Mouse (Mus musculus): ENCODE results near the gene Rxra. TPM values are rescaled to one million over a fixed set of nuclear protein-coding genes. Genes with fewer than 3 reads are reported as not detected.

The Rxra gene
- total and polyA plus RNA-seq, 2 experiments: 108 to 313 TPM

DNA sequence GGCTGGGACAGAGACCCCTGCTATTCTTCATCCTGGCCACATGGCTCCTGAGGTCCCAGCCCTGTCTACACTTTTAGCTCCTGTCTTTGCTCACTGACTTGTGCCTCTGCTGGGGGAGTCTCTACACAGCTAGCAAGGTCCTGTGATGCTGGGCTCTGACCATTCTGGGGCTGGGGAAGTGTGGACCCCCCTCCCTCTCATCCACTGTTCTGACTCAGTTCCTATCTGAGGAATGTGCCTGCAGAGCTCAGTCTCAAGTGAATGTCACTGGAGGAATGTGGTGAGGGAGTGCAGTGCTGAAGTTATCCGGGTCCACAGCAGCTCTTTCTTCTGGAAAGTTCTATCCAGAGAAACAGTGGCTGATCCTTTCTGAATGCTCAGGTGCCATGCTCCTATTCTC is 39.4 kb upstream of the Rxra start:
- WGBS: 74% methylated on average over 1 of the region's 1 CpGs
- no peak for TF ChIP-seq POLR2A (IDR thresholded peaks at IDR 0.05; ENCODE audit: extremely low read depth, insufficient read depth, low read length)
- no peak for TF ChIP-seq CTCF (IDR thresholded peaks at IDR 0.05; ENCODE audit: low read depth, low read length)
- DNase-seq (ENCODE audit: extremely low read depth, low read depth, low spot score): no peak
- Histone ChIP-seq H3K27me3 (ENCODE audit: control insufficient read depth, insufficient read depth, low read length) (no peaks in the 10 kb centered on the region), H3K36me3 (ENCODE audit: control insufficient read depth, insufficient read depth, low read length) (no peaks in the 10 kb centered on the region), H3K9ac (ENCODE audit: low read depth, low read length) (no peak overlapping the region), H3K4me3 (ENCODE audit: insufficient read depth, low read depth, low read length) (no peak overlapping the region), H3K4me1 (ENCODE audit: control insufficient read depth, insufficient read depth, low read length) (peaks cover 19% of the 10 kb centered on the region), H3K27ac (replicated peaks; ENCODE audit: insufficient read depth, low read depth, low read length) (no peak overlapping the region), H3K79me2 (ENCODE audit: control insufficient read depth, insufficient read depth, low read length) (no peaks in the 10 kb centered on the region)

DNA sequence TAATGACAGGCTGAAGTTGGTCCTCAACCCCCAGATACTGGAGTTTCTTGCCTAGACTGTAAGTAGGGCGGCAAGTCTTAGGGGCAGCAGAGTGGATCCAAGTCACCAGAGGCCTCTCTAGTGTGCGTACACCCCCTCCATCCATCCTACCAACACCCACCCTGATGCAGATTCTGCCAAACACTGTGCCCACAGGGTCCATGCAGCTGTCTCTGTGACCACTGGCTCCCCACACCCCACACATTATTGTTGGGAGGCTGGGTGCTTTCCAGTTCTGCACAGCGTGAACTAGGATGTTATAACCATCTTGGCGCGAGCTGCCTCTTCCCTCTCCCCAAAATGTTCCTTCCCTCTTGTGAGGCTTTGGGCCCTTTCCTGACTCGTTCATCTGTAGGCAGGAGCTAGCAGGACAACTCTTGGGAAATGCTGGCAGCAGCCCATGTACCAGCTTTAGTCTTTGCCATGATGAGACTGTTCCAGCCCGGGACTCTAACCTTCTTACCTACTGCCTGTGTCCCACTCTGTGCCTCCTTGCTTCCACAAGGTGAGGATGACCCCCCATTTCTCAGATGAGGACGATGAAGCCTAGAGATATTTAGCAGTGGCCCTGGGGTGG is 38.9 kb upstream of the Rxra start:
- Histone ChIP-seq H3K9ac (ENCODE audit: low read depth, low read length) (no peak overlapping the region), H3K4me1 (ENCODE audit: control insufficient read depth, insufficient read depth, low read length) (peaks cover 19% of the 10 kb centered on the region), H3K36me3 (ENCODE audit: control insufficient read depth, insufficient read depth, low read length) (no peaks in the 10 kb centered on the region), H3K79me2 (ENCODE audit: control insufficient read depth, insufficient read depth, low read length) (no peaks in the 10 kb centered on the region), H3K27ac (replicated peaks; ENCODE audit: insufficient read depth, low read depth, low read length) (no peak overlapping the region; the same call in 1 of the 2 replicates), H3K27me3 (ENCODE audit: control insufficient read depth, insufficient read depth, low read length) (no peaks in the 10 kb centered on the region), H3K4me3 (ENCODE audit: insufficient read depth, low read depth, low read length) (no peak overlapping the region)
- TF ChIP-seq POLR2A (IDR thresholded peaks at IDR 0.05; ENCODE audit: extremely low read depth, insufficient read depth, low read length) (no peak), CTCF (IDR thresholded peaks at IDR 0.05; ENCODE audit: low read depth, low read length) (no peak)
- DNase-seq (ENCODE audit: extremely low read depth, low read depth, low spot score): peak; percentile 53
- WGBS: 76% methylated on average over 8 of the region's 8 CpGs

DNA sequence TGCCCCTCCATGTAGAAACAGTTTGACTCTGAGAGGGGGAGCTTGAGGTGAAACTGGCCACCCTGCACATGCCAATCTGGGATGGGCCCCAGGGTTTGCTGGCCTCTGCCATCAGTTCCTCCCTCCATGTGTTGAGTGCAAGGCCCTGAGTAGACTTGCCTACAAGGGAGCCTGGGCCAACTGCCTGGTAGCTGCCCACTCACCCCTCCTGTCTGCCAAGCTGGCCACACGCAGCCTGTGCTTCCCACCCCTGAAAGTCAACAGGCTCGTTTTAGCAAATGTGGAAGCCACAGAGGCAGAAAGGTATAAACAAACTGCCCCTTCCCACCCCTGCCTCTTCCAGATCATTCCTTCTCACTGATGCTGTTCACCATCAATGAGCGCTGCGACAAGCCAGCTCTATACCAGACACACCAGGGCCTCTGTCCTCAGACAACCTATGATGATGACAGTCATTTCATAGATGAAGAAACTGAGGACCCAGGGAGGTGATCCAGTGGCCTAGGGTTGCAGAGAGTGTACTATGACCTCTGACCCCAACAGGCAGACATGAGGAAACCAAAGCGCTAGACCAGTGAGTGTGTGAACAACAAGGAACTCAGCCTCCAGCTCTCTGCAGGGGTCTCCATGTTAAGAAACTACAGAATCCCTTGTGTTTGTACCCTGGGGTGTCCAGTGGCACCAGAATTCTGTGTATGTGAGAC is 36.5 kb upstream of the Rxra start:
- H3K27ac ChIP-seq (replicated peaks; ENCODE audit: insufficient read depth, low read depth, low read length): peak overlapping the region; percentile 62
- H3K36me3 ChIP-seq (ENCODE audit: control insufficient read depth, insufficient read depth, low read length): no peaks in the 10 kb centered on the region
- H3K79me2 ChIP-seq (ENCODE audit: control insufficient read depth, insufficient read depth, low read length): no peaks in the 10 kb centered on the region
- H3K9ac ChIP-seq (ENCODE audit: low read depth, low read length): no peak overlapping the region
- H3K4me1 ChIP-seq (ENCODE audit: control insufficient read depth, insufficient read depth, low read length): peaks cover 16% of the 10 kb centered on the region
- no peaks in the 10 kb centered on the region for H3K27me3 ChIP-seq (ENCODE audit: control insufficient read depth, insufficient read depth, low read length)
- H3K4me3 ChIP-seq (ENCODE audit: insufficient read depth, low read depth, low read length): no peak overlapping the region
- TF ChIP-seq CTCF (IDR thresholded peaks at IDR 0.05; ENCODE audit: low read depth, low read length): no peak
- no peak for TF ChIP-seq POLR2A (IDR thresholded peaks at IDR 0.05; ENCODE audit: extremely low read depth, insufficient read depth, low read length)
- peak; percentile 84 for DNase-seq (ENCODE audit: extremely low read depth, low read depth, low spot score)
- 26% methylated on average over 5 of the region's 5 CpGs for WGBS

DNA sequence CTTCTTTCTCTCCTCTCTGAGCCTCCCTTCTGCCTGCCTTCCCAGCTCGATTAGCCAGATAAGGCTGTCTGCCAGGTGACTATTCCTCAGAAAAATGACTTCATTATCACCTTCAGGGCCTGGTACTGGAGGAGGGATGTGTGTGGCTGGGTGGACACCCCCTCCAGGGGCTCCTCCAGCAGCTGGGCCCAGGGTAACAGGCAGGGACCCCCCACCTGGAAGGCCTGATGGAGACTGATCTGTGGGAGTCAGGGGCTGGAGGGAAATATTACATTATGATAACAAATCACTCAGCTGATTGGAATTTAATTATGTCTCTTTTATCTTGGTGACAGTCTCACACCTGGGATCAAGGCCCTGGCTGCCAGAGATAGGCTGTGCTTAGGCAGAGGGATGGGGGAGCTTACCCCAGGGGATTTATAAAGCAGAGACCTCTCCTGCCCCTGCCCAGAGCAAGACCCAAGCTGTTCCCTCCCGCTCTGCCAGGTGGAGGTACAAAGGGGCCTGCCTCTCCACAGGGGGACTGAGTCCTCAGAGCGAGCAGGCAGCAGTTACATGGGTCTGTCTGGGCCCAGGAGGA is 35.2 kb upstream of the Rxra start:
- DNase-seq (ENCODE audit: extremely low read depth, low read depth, low spot score): no peak
- H3K9ac ChIP-seq (ENCODE audit: low read depth, low read length): no peak overlapping the region
- no peaks in the 10 kb centered on the region for H3K36me3 ChIP-seq (ENCODE audit: control insufficient read depth, insufficient read depth, low read length)
- TF ChIP-seq CTCF (IDR thresholded peaks at IDR 0.05; ENCODE audit: low read depth, low read length) (no peak), POLR2A (IDR thresholded peaks at IDR 0.05; ENCODE audit: extremely low read depth, insufficient read depth, low read length) (no peak)
- no peaks in the 10 kb centered on the region for H3K27me3 ChIP-seq (ENCODE audit: control insufficient read depth, insufficient read depth, low read length)
- no peak overlapping the region for H3K27ac ChIP-seq (replicated peaks; ENCODE audit: insufficient read depth, low read depth, low read length)
- H3K79me2 ChIP-seq (ENCODE audit: control insufficient read depth, insufficient read depth, low read length): no peaks in the 10 kb centered on the region
- WGBS: 90% methylated on average over 3 of the region's 3 CpGs
- H3K4me3 ChIP-seq (ENCODE audit: insufficient read depth, low read depth, low read length): no peak overlapping the region
- peaks cover 10% of the 10 kb centered on the region; the same call in 1 of the 2 replicates for H3K4me1 ChIP-seq (ENCODE audit: control insufficient read depth, insufficient read depth, low read length)

DNA sequence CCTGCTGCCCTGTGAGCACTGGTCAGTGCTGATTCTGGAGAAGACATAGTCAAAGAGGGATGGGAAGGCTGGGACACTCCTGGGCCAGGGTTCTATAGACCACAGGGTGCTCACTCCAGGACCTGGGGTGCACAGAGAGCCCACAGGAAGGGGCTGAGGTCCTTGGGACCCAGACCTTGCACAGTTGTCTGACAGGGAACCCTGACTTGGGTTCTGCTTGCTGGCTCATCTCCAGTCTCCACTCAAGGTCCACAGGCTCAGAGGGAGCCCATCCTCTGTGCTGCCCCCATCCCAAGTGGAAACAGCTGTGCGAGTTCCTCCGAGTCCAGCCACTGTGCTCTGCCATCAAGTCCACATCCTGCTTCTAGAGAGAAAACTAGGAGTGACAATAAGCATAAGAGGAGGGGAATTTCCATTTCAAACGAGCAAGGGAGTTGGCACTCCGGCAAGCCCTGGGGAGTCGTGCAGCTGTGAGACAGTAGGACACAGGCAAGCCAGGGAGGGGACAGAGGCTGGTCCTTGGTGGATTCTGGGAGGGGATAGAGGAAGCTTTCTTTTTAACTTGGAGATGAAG is 31.6 kb upstream of the Rxra start:
- H3K27ac ChIP-seq (replicated peaks; ENCODE audit: insufficient read depth, low read depth, low read length): no peak overlapping the region
- TF ChIP-seq CTCF (IDR thresholded peaks at IDR 0.05; ENCODE audit: low read depth, low read length): no peak
- TF ChIP-seq POLR2A (IDR thresholded peaks at IDR 0.05; ENCODE audit: extremely low read depth, insufficient read depth, low read length): no peak
- no peaks in the 10 kb centered on the region for H3K27me3 ChIP-seq (ENCODE audit: control insufficient read depth, insufficient read depth, low read length)
- no peaks in the 10 kb centered on the region for H3K79me2 ChIP-seq (ENCODE audit: control insufficient read depth, insufficient read depth, low read length)
- WGBS: 82% methylated on average over 5 of the region's 5 CpGs
- no peak overlapping the region for H3K9ac ChIP-seq (ENCODE audit: low read depth, low read length)
- H3K4me3 ChIP-seq (ENCODE audit: insufficient read depth, low read depth, low read length): no peak overlapping the region
- H3K36me3 ChIP-seq (ENCODE audit: control insufficient read depth, insufficient read depth, low read length): no peaks in the 10 kb centered on the region
- DNase-seq (ENCODE audit: extremely low read depth, low read depth, low spot score): no peak
- H3K4me1 ChIP-seq (ENCODE audit: control insufficient read depth, insufficient read depth, low read length): peaks cover 2% of the 10 kb centered on the region; the same call in 1 of the 2 replicates

All from liver, adult 2 months (tissue).